ENCODE assay signal across 9 mouse cellular contexts in the genomic region with DNA sequence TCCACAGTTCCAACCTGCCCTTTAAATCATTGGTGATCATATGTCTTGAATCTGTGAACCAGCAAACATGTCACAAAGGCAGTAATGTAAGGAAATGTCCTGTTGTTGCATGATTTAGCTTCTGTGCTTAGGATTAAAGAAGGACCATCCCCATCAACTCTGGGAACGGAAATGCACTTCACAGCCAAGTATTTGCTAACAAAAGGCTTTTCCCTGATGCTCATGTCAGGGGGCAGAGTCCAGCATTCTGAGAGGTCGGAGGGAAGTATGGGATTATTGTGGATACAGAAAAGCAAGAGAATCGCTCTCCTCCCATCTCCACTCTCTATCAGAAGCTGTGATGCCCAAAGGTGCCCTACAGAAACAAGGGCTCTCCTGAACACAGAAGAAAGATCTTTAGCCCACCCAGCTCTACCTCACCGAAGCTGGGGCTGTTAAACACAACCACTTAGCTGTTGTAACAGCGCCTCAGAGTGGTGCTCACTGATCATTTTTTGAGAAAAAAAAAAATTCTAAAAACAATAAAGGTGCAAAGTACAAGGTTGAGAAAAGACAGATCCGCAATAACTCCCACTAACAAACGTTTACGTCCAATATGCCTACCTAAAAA. TPM values are rescaled to one million over a fixed set of nuclear protein-coding genes. Genes with fewer than 3 reads are reported as not detected.
DNase-seq lines count a peak whose midpoint lies in the region; ATAC-seq and TF ChIP-seq lines count a peak whose summit lies in the region.
"Had no signal": no experiment of that assay in that cellular context is flagged by ENCODE, and none has a peak within 500 bp of the region (broad histone marks: within the 10 kb centered on the region; RNA-seq: fewer than 3 reads in every experiment).

No protein-coding gene starts in this region.

- H3K27me3 ChIP-seq in lung, embryonic 15.5 days = no peaks in the 10 kb centered on the region
- H3K27me3 ChIP-seq in forebrain, embryonic 14.5 days (replicated peaks; ENCODE audit: control insufficient read depth, insufficient read depth, low read length) = no peaks in the 10 kb centered on the region
- no peaks in the 10 kb centered on the region for H3K27me3 ChIP-seq in kidney, embryonic 16.5 days (ENCODE audit: insufficient read depth, low read length)
- H3K27me3 ChIP-seq in neural tube, embryonic 13.5 days = no peaks in the 10 kb centered on the region

- DNase-seq in lung, adult 2 months = no peak
- DNase-seq in forebrain, embryonic 14.5 days (ENCODE audit: low spot score) = peak; percentile 51
- no peak for DNase-seq in spleen, postnatal 10 days (ENCODE audit: low spot score in 2 of 2)
- DNase-seq in gastrocnemius, postnatal 36 days = no peak
- no peak for DNase-seq in adrenal gland, postnatal 25 days

- intact Hi-C loops in gastrocnemius, postnatal 36 days (cut with DNase I) = no loop called here

- no peaks in the 10 kb centered on the region for H3K36me3 ChIP-seq in lung, embryonic 15.5 days
- 0 out of 2 replicates have a peak, but pooled peaks cover 3% of the 10 kb centered on the region for H3K36me3 ChIP-seq in forebrain, embryonic 14.5 days (ENCODE audit: control insufficient read depth, insufficient read depth, low read length)
- no peaks in the 10 kb centered on the region for H3K36me3 ChIP-seq in kidney, embryonic 16.5 days (ENCODE audit: insufficient read depth, low read length)
- H3K36me3 ChIP-seq in neural tube, embryonic 13.5 days = peaks cover 5% of the 10 kb centered on the region; the same call in 1 of the 2 replicates

- peak overlapping the region; percentile 98 for H3K4me2 ChIP-seq in lung, embryonic 15.5 days
- H3K4me2 ChIP-seq in forebrain, embryonic 14.5 days (ENCODE audit: low read length) = peak overlapping the region; percentile 98
- peak overlapping the region; percentile 83 for H3K4me2 ChIP-seq in kidney, embryonic 16.5 days (replicated peaks; ENCODE audit: low read depth, low read length)
- H3K4me2 ChIP-seq in neural tube, embryonic 13.5 days = peak overlapping the region; percentile 99

- peak overlapping the region; percentile 74 for H3K4me3 ChIP-seq in lung, embryonic 15.5 days
- no peak overlapping the region for H3K4me3 ChIP-seq in lung, adult 2 months (replicated peaks; ENCODE audit: extremely low read depth, low read depth, low read length)
- peak overlapping the region; percentile 87 for H3K4me3 ChIP-seq in forebrain, embryonic 14.5 days (ENCODE audit: low read depth, low read length)
- H3K4me3 ChIP-seq in kidney, embryonic 16.5 days (ENCODE audit: low read length) = peak overlapping the region; percentile 73
- H3K4me3 ChIP-seq in neural tube, embryonic 13.5 days = peak overlapping the region; percentile 64

- ATAC-seq in lung, embryonic 15.5 days (ENCODE audit: borderline replicate concordance, extremely low read depth, low FRiP score, low TSS enrichment) = no peak
- no peak for ATAC-seq in forebrain, embryonic 14.5 days
- no peak for ATAC-seq in kidney, embryonic 16.5 days (ENCODE audit: low FRiP score, low TSS enrichment)
- ATAC-seq in neural tube, embryonic 13.5 days (ENCODE audit: low read depth) = no peak

- H3K27ac ChIP-seq in lung, embryonic 15.5 days = no peak overlapping the region
- no peak overlapping the region for H3K27ac ChIP-seq in forebrain, embryonic 14.5 days (ENCODE audit: low read depth, low read length)
- no peak overlapping the region for H3K27ac ChIP-seq in kidney, embryonic 16.5 days (ENCODE audit: low read length)
- peak overlapping the region; percentile 46; the same call in 1 of the 2 replicates for H3K27ac ChIP-seq in neural tube, embryonic 13.5 days (replicated peaks)

- no peak for TF ChIP-seq POLR2A in lung, adult 2 months (IDR thresholded peaks at IDR 0.05; ENCODE audit: borderline replicate concordance, extremely low read depth, low read depth, low read length)

- no peak overlapping the region; the same call in 1 of the 2 replicates for H3K9ac ChIP-seq in lung, embryonic 15.5 days
- H3K9ac ChIP-seq in forebrain, embryonic 14.5 days (ENCODE audit: low read length) = peak overlapping the region; percentile 79; the same call in 1 of the 2 replicates
- peak overlapping the region; percentile 70 for H3K9ac ChIP-seq in kidney, embryonic 16.5 days (replicated peaks; ENCODE audit: low read length)
- peak overlapping the region; percentile 39; the same call in 1 of the 2 replicates for H3K9ac ChIP-seq in neural tube, embryonic 13.5 days

- H3K4me1 ChIP-seq in lung, embryonic 15.5 days = peaks cover 15% of the 10 kb centered on the region
- H3K4me1 ChIP-seq in lung, adult 2 months (ENCODE audit: control insufficient read depth, insufficient read depth, low read length) = peaks cover 5% of the 10 kb centered on the region
- H3K4me1 ChIP-seq in forebrain, embryonic 14.5 days (ENCODE audit: control insufficient read depth, insufficient read depth, low read length) = peaks cover 10% of the 10 kb centered on the region
- H3K4me1 ChIP-seq in kidney, embryonic 16.5 days (ENCODE audit: insufficient read depth, low read length) = peaks cover 14% of the 10 kb centered on the region
- H3K4me1 ChIP-seq in neural tube, embryonic 13.5 days (replicated peaks) = peaks cover 27% of the 10 kb centered on the region

- no peak for TF ChIP-seq CTCF in lung, adult 2 months (IDR thresholded peaks at IDR 0.05; ENCODE audit: insufficient read depth, low read length)

- 45% methylated on average over 8 of the region's 8 CpGs for WGBS in lung, embryonic 15.5 days
- 44% methylated on average over 8 of the region's 8 CpGs for WGBS in lung, adult 2 months
- WGBS in forebrain, embryonic 14.5 days = 39% methylated on average over 8 of the region's 8 CpGs
- WGBS in kidney, embryonic 16.5 days = 48% methylated on average over 8 of the region's 8 CpGs
- WGBS in neural tube, embryonic 13.5 days = 57% methylated on average over 8 of the region's 8 CpGs

- H3K9me3 ChIP-seq in lung, embryonic 15.5 days = no peaks in the 10 kb centered on the region
- no peaks in the 10 kb centered on the region for H3K9me3 ChIP-seq in forebrain, embryonic 14.5 days (replicated peaks; ENCODE audit: control insufficient read depth, low read length)
- no peaks in the 10 kb centered on the region for H3K9me3 ChIP-seq in kidney, embryonic 16.5 days (ENCODE audit: low read length)
- H3K9me3 ChIP-seq in neural tube, embryonic 13.5 days = no peaks in the 10 kb centered on the region

RNA-seq across cellular contexts. Expression of a gene that starts 1.2 kb away (rescaled TPM):
- polyA plus RNA-seq in lung, embryonic 15.5 days (2015; fragmentation: Nextera tagmentation; extraction: Ambion mirVana) = 9.8 and 10.5 TPM in 2 replicates
- 7.7 and 9.7 TPM in 2 replicates for polyA plus RNA-seq in lung, adult 2 months (2012; rRNA removed)
- 19.7 and 21.2 TPM in 2 replicates for polyA plus RNA-seq in forebrain, embryonic 14.5 days (2014; fragmentation: Nextera tagmentation; extraction: Ambion mirVana)
- 14.5 and 15.4 TPM in 2 replicates for polyA plus RNA-seq in kidney, embryonic 16.5 days (2015; fragmentation: Nextera tagmentation; extraction: Ambion mirVana)
- 15.3 and 17.1 TPM in 2 replicates for polyA plus RNA-seq in neural tube, embryonic 13.5 days (2015; fragmentation: Nextera tagmentation; extraction: Ambion mirVana)
- 1 to 10 TPM; 5.8 to 7.0 TPM for total RNA-seq in gastrocnemius, postnatal 36 days (2021)
- total RNA-seq in adrenal gland, postnatal 25 days (2021) = 7.5 and 11.7 TPM in 2 replicates

RNA-seq across cellular contexts. Expression of a gene that starts 2.4 kb away (rescaled TPM):
- 22.2 and 23.8 TPM in 2 replicates for polyA plus RNA-seq in lung, embryonic 15.5 days (2015; fragmentation: Nextera tagmentation; extraction: Ambion mirVana)
- polyA plus RNA-seq in lung, adult 2 months (2012; rRNA removed) = 1.0 and 2.3 TPM in 2 replicates
- polyA plus RNA-seq in forebrain, embryonic 14.5 days (2014; fragmentation: Nextera tagmentation; extraction: Ambion mirVana) = 25.1 and 29.1 TPM in 2 replicates
- polyA plus RNA-seq in kidney, embryonic 16.5 days (2015; fragmentation: Nextera tagmentation; extraction: Ambion mirVana) = 37.4 and 39.6 TPM in 2 replicates
- polyA plus RNA-seq in neural tube, embryonic 13.5 days (2015; fragmentation: Nextera tagmentation; extraction: Ambion mirVana) = 28.4 and 33.4 TPM in 2 replicates
- 1 to 10 TPM; 2.7 to 4.6 TPM for total RNA-seq in gastrocnemius, postnatal 36 days (2021)
- 9.2 and 10.8 TPM in 2 replicates for total RNA-seq in adrenal gland, postnatal 25 days (2021)

RNA-seq across cellular contexts. Expression of a gene that starts 27.5 kb away (rescaled TPM):
- 3.4 and 4.3 TPM in 2 replicates for polyA plus RNA-seq in lung, embryonic 15.5 days (2015; fragmentation: Nextera tagmentation; extraction: Ambion mirVana)
- polyA plus RNA-seq in lung, adult 2 months (2012; rRNA removed) = 4.4 and 5.8 TPM in 2 replicates
- 10.8 and 13.8 TPM in 2 replicates for polyA plus RNA-seq in forebrain, embryonic 14.5 days (2014; fragmentation: Nextera tagmentation; extraction: Ambion mirVana)
- 3.0 and 3.6 TPM in 2 replicates for polyA plus RNA-seq in kidney, embryonic 16.5 days (2015; fragmentation: Nextera tagmentation; extraction: Ambion mirVana)
- polyA plus RNA-seq in neural tube, embryonic 13.5 days (2015; fragmentation: Nextera tagmentation; extraction: Ambion mirVana) = 9.2 and 11.9 TPM in 2 replicates
- total RNA-seq in gastrocnemius, postnatal 36 days (2021) = 1 to 10 TPM; 3.5 to 4.2 TPM
- 5.8 and 6.0 TPM in 2 replicates for total RNA-seq in adrenal gland, postnatal 25 days (2021)
- total RNA-seq: neutrophil, adult 5-6 weeks had no signal
